Mouse (Mus musculus) testis, adult 10 weeks (tissue): ENCODE measurements around the gene Tnnc2. TPM values are rescaled to one million over a fixed set of nuclear protein-coding genes. Genes with fewer than 3 reads are reported as not detected.

Source experiments
- polyA plus RNA-seq: library from polyadenylated mRNA; stranded (reverse); fragments of 350-450 nt; fragmentation: Illumina TruSeq; extraction: RNeasy Lipid Tissue Mini Kit (QIAGEN cat#74804); gene quantifications from one replicate; pipeline ENCODE4 v1.2.3, GENCODE M21; 2014; ENCODE audit warnings: low read depth, low replicate concordance

Gene Tnnc2
- not detected for polyA plus RNA-seq

DNA sequence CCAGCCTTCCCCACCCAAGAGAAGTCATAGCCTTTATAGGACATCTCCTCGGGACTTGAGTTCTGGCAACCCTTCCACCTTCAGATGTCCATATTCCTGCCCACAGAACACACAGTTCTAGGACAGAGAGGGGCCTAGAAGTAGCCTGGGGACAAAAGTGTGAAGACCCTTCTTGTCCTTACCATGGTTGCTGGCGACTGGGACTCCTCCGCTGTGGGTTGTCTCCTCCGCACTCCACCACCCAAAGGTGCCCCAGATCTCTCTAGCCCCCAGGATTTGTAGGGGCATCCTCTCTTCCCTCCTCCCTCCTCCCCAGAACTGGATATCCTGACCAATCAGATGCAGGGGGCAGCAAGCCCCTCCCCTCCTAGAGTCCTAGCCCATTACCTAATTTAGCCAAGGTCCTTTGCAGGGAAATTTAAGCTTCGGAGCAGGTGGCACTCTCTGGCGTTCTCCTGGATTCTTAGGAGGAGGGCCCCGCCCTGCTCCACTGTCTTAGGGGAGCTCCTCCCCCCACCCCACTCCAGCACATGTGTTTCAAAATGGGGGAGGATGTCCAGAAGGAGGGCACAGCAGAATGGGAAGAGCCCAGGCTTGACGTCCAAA is at the start of gene Tnnc2:
Gene Tnnc2, minus strand, starts transcription at position 487 of the 606 bp plus-strand sequence.

DNA sequence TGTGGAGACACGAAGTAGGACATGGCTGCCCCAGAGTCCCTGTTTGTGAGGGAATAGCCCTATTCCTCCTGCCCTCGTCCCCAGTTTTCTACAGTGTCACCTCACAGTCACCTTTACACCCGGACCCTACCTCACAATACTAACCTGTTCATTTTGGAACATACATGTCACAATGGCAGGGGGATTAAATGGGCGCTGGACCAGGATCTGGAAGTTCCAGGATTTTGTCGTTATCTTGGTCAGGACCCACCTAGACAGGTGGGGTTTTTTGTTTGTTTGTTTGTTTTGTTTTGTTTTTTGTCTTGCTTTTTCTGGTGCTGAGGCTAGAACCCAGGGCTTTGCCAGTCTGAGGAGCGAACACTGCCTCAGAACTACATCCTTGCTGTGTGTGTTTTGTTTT is 48.7 kb upstream of the Tnnc2 start, which contains the start of gene Spata25:
Gene Spata25, minus strand, starts transcription at position 101 of the 400 bp plus-strand sequence.

DNA sequence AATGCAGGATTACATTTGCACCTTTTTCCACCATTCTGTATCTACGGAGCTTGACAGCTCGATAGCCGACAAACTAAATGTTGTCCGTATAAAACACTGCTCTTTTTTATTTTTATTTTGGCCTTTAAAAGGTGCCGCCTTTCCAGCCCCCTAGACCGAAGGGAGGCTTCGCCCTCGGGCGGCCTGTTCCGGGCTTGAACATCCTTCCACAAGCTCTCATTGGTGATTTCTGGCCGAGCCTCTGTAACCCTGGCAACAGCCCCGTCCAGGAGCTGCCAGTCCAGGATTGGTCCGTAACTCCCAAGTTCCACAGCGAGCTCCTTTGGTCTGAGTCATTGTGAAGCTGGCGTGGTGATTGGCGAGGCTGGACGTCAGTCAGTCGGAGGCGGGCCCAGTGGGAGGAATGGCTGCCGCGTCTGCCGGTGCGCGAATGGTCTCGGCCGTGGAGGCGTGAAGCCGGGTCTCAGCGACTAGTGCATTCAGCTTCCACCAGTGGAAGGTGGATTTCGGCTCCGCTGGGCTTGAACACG is 42.9 kb upstream of the Tnnc2 start, which contains the start of gene Zswim1:
Gene Zswim1, plus strand, starts transcription at position 51 of the 530 bp plus-strand sequence.

DNA sequence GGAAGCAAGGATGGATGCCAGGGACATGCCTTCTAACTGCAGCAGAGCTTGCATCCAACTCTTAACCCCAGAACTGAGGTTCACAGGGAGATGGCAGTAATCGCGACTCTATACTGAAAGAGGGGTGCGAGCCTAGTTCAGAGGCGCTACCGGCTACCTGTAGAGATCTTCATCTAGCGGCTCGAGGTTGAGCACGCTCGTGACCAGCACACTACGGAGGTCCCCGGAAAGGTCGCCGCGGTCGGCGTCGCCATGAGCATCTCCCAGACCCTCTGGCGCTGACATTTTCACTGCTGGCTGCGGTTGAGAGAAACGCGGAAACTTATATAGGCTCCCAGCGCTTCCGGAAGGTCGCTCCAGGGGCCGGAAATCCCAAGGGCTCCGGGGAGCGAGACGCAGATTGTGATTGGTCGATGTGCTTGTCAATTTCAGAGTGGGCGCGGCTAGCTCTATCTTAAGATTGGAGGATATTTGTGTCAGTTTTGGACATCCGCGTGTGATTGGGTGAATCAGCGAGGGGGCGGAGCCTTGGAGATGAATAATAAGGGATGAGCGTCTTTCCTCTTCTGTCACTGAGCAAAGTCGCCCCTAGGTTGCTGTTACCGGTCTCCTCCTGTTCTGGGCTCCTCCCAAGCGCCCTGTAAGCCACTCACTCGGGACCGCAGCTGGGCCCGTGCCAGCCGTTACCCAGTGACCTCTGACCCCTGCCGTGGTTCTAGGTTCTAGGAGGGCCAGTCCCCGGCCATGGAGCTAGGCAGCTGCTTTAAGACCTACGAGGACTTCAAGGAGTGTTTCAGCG is 25.0 kb upstream of the Tnnc2 start, which contains the start of the genes Acot8 and Zswim3:
Gene Acot8, minus strand, starts transcription at position 350 of the 799 bp plus-strand sequence.
Gene Zswim3, plus strand, starts transcription at position 566 of the 799 bp plus-strand sequence.

DNA sequence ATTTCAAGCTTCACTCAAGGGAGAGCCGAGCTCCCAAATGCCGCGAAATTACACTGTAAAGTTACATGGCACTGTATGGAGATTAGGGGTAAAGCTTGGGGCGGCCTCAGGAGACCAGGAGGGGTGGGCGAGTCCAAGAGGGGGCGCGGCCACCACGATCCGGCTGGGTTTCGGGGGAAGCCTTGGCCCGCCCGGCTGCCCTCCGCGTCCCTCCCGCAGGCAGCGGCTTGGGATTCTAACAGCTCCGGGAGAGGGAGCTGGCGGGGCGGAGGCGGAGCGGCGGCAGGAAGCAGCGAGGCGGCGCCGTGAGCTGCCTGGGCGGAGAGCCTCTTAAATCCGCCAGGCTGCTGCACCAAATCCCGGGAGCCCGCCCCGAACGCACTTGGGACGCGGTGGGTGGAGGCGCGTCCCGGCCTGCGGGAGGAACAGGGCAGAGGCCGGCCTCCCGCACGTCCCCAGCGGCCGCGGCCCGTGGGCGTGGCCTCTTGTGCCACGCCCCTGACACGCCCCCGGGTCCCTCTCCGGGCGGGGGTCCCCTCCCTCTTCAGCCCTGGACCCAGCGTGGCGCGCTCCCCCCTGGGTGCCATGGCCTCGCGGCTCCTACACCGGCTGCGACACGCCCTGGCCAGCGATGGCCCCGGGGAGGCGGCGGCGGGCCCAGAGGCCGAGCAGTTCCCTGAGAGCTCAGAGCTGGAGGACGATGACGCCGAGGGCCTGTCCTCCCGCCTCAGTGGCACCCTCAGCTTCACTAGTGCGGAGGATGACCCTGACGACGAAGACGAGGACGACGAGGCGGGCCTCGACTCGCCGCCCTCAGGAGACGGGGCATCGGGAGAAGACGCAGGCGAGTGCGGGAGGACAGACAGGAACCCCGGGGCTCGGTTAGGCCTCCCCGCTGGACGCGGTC is 6.0 kb upstream of the Tnnc2 start, which contains the start of gene Snx21:
Gene Snx21, plus strand, starts transcription at position 343 of the 907 bp plus-strand sequence.

DNA sequence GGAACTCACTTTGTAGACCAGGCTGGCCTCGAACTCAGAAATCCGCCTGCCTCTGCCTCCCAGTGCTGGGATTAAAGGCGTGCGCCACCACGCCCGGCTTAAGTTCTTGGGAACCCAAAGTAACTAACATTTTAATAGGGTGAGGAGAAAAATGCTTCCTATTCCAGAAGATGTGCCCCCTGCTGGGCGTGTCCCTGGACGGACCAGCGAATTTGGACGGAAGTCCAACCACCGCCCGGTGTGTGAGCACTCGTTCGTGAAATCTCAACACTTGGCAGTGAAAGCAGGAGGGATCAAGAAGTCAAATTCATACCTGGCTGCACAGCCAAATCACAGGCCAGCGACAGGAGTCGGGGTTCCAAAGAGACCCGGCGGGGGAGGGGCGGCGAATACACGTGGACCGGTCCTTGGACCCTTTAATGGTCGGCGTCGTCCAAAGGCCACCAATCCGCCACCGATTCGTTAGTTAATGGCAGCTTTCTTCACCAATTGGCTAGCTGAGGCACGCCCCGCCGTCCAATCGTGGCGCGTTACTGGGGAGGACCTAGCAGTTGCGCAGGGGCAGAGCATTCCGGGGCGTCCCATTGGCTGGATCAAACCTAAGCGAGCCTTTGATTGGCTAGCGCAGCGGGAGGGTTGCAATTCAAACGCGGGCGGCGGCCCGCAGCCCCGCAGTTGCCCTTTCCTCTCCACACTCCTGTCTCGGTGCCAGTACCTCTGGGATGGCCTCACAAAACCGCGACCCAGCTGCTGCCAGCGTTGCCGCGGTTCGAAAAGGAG is 10.3 kb downstream of the Tnnc2 start, which contains the start of gene Ube2c:
Gene Ube2c, plus strand, starts transcription at position 641 of the 780 bp plus-strand sequence.

DNA sequence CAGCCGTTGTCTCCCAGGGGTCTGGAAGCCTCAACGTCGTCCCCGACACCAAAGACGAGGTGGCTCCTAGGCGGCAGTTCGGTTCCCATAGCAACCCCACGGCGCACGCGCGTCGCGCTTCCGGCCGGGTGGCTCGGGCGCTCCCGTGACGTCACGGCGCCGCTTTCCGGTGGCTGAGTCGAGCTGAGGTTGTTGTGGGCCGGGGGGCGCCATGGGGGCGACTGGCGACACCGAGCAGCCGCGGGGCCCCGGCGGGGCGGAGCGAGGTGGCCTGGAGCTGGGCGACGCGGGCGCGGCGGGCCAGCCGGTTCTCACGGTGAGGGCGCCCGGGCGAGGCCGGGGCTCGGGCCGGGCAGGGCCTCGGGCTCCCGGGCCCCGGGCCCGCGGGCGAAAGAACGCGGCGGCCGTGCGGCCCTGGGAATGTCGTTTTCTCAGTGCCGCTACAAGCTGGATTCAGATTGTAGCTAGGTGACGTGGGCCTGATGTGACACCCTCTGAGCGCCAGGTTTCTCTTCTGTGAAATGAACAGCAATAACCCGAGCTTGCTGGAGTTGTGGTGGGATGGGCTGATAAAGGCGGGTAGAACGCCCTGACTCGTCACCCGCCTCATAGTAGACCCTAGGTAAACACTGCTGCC is 33.8 kb downstream of the Tnnc2 start, which contains the start of the genes Wfdc3 and Dnttip1:
Gene Wfdc3, minus strand, starts transcription at position 89 of the 637 bp plus-strand sequence.
Gene Dnttip1, plus strand, starts transcription at position 141 of the 637 bp plus-strand sequence.

Other genes starting within 250 kb of the Tnnc2 start
- gene Wfdc2, start 217.6 kb downstream of the Tnnc2 start, polyA plus RNA-seq, result not detected
- not detected for gene Spint3, start 206.5 kb downstream of the Tnnc2 start, polyA plus RNA-seq
- 17.8 TPM for gene Wfdc6a, start 194.5 kb downstream of the Tnnc2 start, polyA plus RNA-seq
- 83.7 TPM for gene Eppin, start 186.4 kb downstream of the Tnnc2 start, polyA plus RNA-seq
- gene Wfdc6b, start 166.4 kb downstream of the Tnnc2 start, polyA plus RNA-seq, result 2.2 TPM
- 1.6 TPM for gene Wfdc8, start 166.3 kb downstream of the Tnnc2 start, polyA plus RNA-seq
- 2.0 TPM for gene Wfdc16, start 141.2 kb downstream of the Tnnc2 start, polyA plus RNA-seq
- 15.1 TPM for gene Wfdc10, start 123.9 kb downstream of the Tnnc2 start, polyA plus RNA-seq
- gene Wfdc9, start 123.4 kb downstream of the Tnnc2 start, polyA plus RNA-seq, result not detected
- gene Wfdc11, start 105.9 kb downstream of the Tnnc2 start, polyA plus RNA-seq, result not detected
- gene Wfdc13, start 94.9 kb downstream of the Tnnc2 start, polyA plus RNA-seq, result 2.2 TPM
- not detected for gene Spint4, start 81.5 kb downstream of the Tnnc2 start, polyA plus RNA-seq
- gene Spint5, start 64.7 kb downstream of the Tnnc2 start, polyA plus RNA-seq, result 8.1 TPM
- 11.3 TPM for gene Wfdc3, start 34.0 kb downstream of the Tnnc2 start, polyA plus RNA-seq
- gene Dnttip1, start 34.0 kb downstream of the Tnnc2 start, polyA plus RNA-seq, result 5.0 TPM
- gene Ube2c, start 10.1 kb downstream of the Tnnc2 start, polyA plus RNA-seq, result 11.9 TPM
- gene Snx21, start 5.9 kb upstream of the Tnnc2 start, polyA plus RNA-seq, result 1.4 TPM
- gene Acot8, start 24.9 kb upstream of the Tnnc2 start, polyA plus RNA-seq, result 1.3 TPM
- gene Zswim3, start 25.1 kb upstream of the Tnnc2 start, polyA plus RNA-seq, result 14.7 TPM
- 6.0 TPM for gene Zswim1, start 42.7 kb upstream of the Tnnc2 start, polyA plus RNA-seq
- gene Spata25, start 48.6 kb upstream of the Tnnc2 start, polyA plus RNA-seq, result 15.7 TPM
- 5.4 TPM for gene Ctsa, start 52.9 kb upstream of the Tnnc2 start, polyA plus RNA-seq
- gene Neurl2, start 53.5 kb upstream of the Tnnc2 start, polyA plus RNA-seq, result not detected
- 1.1 TPM for gene Pltp, start 77.7 kb upstream of the Tnnc2 start, polyA plus RNA-seq
- 2.8 TPM for gene Pcif1, start 99.3 kb upstream of the Tnnc2 start, polyA plus RNA-seq
- gene Zfp335, start 131.8 kb upstream of the Tnnc2 start, polyA plus RNA-seq, result 0.22 TPM
- not detected for gene Mmp9, start 160.8 kb upstream of the Tnnc2 start, polyA plus RNA-seq
- gene Slc12a5, start 180.8 kb upstream of the Tnnc2 start, polyA plus RNA-seq, result 8.0 TPM